In genomic region chr2:146058791-146059190, GRCm38 (mm10) we compare ENCODE assay signal across 13 mouse cellular contexts.
"Had no signal": no experiment of that assay in that cellular context is flagged by ENCODE, and none has a peak within 500 bp of the region (broad histone marks: within the 10 kb centered on the region; RNA-seq: fewer than 3 reads in every experiment).

No protein-coding gene starts in this region.

- H3K27ac ChIP-seq: kidney, embryonic 15.5 days; limb, embryonic 10.5 days; liver, embryonic 15.5 days; neural tube, embryonic 12.5 days; stomach, embryonic 15.5 days had no signal

- ATAC-seq: lung, postnatal 0 days had no signal

- H3K4me2 ChIP-seq: kidney, embryonic 15.5 days; liver, embryonic 11.5 days; liver, embryonic 15.5 days; neural tube, embryonic 12.5 days; stomach, embryonic 15.5 days had no signal

- DNase-seq: kidney, adult 2 months; kidney, postnatal 14 days; lung, adult 2 months; lung, postnatal 36 days; right cerebral cortex, postnatal 14 days; thymus, postnatal 36 days had no signal

- H3K9me3 ChIP-seq: kidney, embryonic 15.5 days; limb, embryonic 10.5 days; liver, embryonic 15.5 days; neural tube, embryonic 12.5 days; stomach, embryonic 15.5 days had no signal

- H3K9ac ChIP-seq: kidney, embryonic 15.5 days; liver, embryonic 15.5 days; neural tube, embryonic 12.5 days; stomach, embryonic 15.5 days had no signal

- H3K36me3 ChIP-seq: kidney, embryonic 15.5 days; limb, embryonic 10.5 days; liver, embryonic 15.5 days; neural tube, embryonic 12.5 days; stomach, embryonic 15.5 days had no signal

- H3K4me1 ChIP-seq: liver, embryonic 15.5 days; stomach, embryonic 15.5 days had no signal

- H3K4me3 ChIP-seq: kidney, embryonic 15.5 days; limb, embryonic 10.5 days; liver, embryonic 15.5 days; neural tube, embryonic 12.5 days; stomach, embryonic 15.5 days had no signal

- H3K27me3 ChIP-seq: liver, embryonic 15.5 days; neural tube, embryonic 12.5 days; stomach, embryonic 15.5 days had no signal
